Mouse (Mus musculus) brain, embryonic 14.5 days (tissue): Measurements from ENCODE around the gene Anapc11.

Experiments used
- CTCF ChIP-seq: fragments of 200-500 bp; IDR thresholded peaks from 2 replicates; pipeline ENCODE4 v1.5.1; 2012; ENCODE audit warnings: inconsistent platforms, mild to moderate bottlenecking, moderate library complexity, borderline replicate concordance; ENCODE audit not compliant: insufficient read depth, insufficient read length; ENCODE audit errors: extremely low read depth
- POLR2A ChIP-seq: fragments of 200-500 bp; IDR thresholded peaks from 2 replicates; pipeline ENCODE4 v1.6.1; 2012; ENCODE audit warnings: mild to moderate bottlenecking, inconsistent platforms, borderline replicate concordance; ENCODE audit not compliant: poor library complexity, insufficient read depth, insufficient read length, severe bottlenecking; ENCODE audit errors: extremely low read depth

DNA sequence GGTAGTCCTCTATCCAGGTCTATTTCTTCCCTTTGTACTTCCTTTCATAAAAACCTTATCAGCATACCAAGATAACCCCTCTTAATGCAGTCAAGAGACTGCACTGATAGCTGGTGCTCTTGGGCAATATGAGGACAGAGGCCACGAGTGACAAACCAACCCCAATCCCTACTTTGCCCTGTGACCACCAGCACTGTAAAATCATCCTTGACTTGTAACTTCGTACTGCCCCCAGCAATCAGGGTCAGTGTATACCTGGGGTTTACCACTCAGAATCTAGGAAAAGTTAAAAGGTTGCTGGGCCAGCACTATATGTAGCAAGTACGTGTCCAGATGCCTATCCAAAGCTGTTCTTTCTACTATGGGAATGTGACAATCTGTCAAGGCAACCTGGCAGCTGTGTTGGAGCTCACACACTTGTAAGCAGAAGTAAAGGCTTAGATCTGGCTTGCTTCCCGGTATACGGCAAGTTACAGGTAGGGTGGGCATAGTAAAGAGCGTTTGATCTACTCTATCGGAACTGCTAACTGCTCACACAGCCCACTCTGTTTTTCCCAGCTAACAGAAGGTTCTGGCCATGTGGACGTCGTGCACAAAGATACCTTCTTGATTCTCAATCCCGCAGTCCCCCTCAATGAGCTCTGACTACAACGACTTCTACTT lies 26.3 kb upstream of the Anapc11 start:
- no peak for TF ChIP-seq CTCF
- TF ChIP-seq POLR2A, result no peak
